Mouse (Mus musculus): ENCODE measurements around the gene Eln.

Gene Eln

GRCm38 (mm10) chr5:134743991-134744390 lies 3.1 kb downstream of the Eln start:
- DNase-seq = no peak

GRCm38 (mm10) chr5:134742221-134742795 lies 4.8 kb downstream of the Eln start:
- peak; percentile 33 to 63 for DNase-seq

GRCm38 (mm10) chr5:134740501-134741341 lies 6.4 kb downstream of the Eln start:
- peak; percentile 35 to 81 for DNase-seq

GRCm38 (mm10) chr5:134739951-134740350 lies 7.2 kb downstream of the Eln start:
- DNase-seq = no peak

- peak; percentile 15 to 56 for DNase-seq
Observed at GRCm38 (mm10) chr5:134734920-134735319, 12.2 kb downstream of the Eln start.

- DNase-seq = peak in 1 of 2 experiments; percentile 68
Observed at GRCm38 (mm10) chr5:134734072-134734471, 13.1 kb downstream of the Eln start.

GRCm38 (mm10) chr5:134733241-134733640 lies 13.9 kb downstream of the Eln start:
- DNase-seq = no peak

- peak in 1 of 2 experiments; percentile 31 for DNase-seq
Observed at GRCm38 (mm10) chr5:134729124-134729523, 18.0 kb downstream of the Eln start.

GRCm38 (mm10) chr5:134728535-134728934 lies 18.6 kb downstream of the Eln start:
- DNase-seq = peak in 1 of 2 experiments; percentile 16

GRCm38 (mm10) chr5:134727001-134727639 lies 20.0 kb downstream of the Eln start:
- DNase-seq = peak in 1 of 2 experiments; percentile 17

GRCm38 (mm10) chr5:134725299-134725698 lies 21.8 kb downstream of the Eln start:
- DNase-seq = no peak

- DNase-seq = no peak
Observed at GRCm38 (mm10) chr5:134720058-134720457, 27.1 kb downstream of the Eln start.

- no peak for DNase-seq
Observed at GRCm38 (mm10) chr5:134711076-134711475, 36.0 kb downstream of the Eln start.

- peak in 1 of 2 experiments; percentile 52 for DNase-seq
Observed at GRCm38 (mm10) chr5:134709275-134709674, 37.8 kb downstream of the Eln start.

- peak; percentile 62 to 85 for DNase-seq
Observed at GRCm38 (mm10) chr5:134704157-134704556, 43.0 kb downstream of the Eln start.

- DNase-seq = no peak
Observed at GRCm38 (mm10) chr5:134695539-134695938, 51.6 kb downstream of the Eln start.

GRCm38 (mm10) chr5:134695082-134695481 lies 52.0 kb downstream of the Eln start:
- no peak for DNase-seq

- no peak for DNase-seq
Observed at GRCm38 (mm10) chr5:134692704-134693103, 54.4 kb downstream of the Eln start.

- DNase-seq = peak; percentile 100
Observed at GRCm38 (mm10) chr5:134688718-134689284, 58.3 kb downstream of the Eln start.

GRCm38 (mm10) chr5:134688086-134688717 lies 58.9 kb downstream of the Eln start, which contains the start of gene Limk1:
TSS of gene Limk1 (minus strand) at chr5:134688598.
- DNase-seq = no peak

- no peak for DNase-seq
Observed at GRCm38 (mm10) chr5:134687187-134687586, 59.9 kb downstream of the Eln start.

GRCm38 (mm10) chr5:134686541-134686940 lies 60.6 kb downstream of the Eln start:
- DNase-seq = no peak

GRCm38 (mm10) chr5:134684398-134684797 lies 62.7 kb downstream of the Eln start:
- DNase-seq = no peak
